ENCODE assay signal across 17 mouse cellular contexts in genomic region chr9:45458363-45458762, GRCm38 (mm10). TPM values are rescaled to one million over a fixed set of nuclear protein-coding genes. Genes with fewer than 3 reads are reported as not detected.
DNase-seq lines count a peak whose midpoint lies in the region; ATAC-seq and TF ChIP-seq lines count a peak whose summit lies in the region.
"Had no signal": no experiment of that assay in that cellular context is flagged by ENCODE, and none has a peak within 500 bp of the region (broad histone marks: within the 10 kb centered on the region; RNA-seq: fewer than 3 reads in every experiment).

No protein-coding gene starts in this region.

- H3K36me3 ChIP-seq in thymus, adult 2 months (ENCODE audit: control insufficient read depth, insufficient read depth, low read length) = no peaks in the 10 kb centered on the region
- H3K36me3 ChIP-seq: embryonic facial prominence, embryonic 13.5 days; heart, embryonic 15.5 days; midbrain, embryonic 10.5 days; stomach, embryonic 15.5 days had no signal

- DNase-seq in cerebellum, adult 11-12 months = peak; percentile 46
- peak; percentile 53 for DNase-seq in layer of hippocampus, adult 9-11 months
- no peak for DNase-seq in layer of hippocampus, adult 9-10 months (ENCODE audit: low spot score)
- DNase-seq in brain, adult 2 months (ENCODE audit: low read depth, low spot score) = peak; percentile 66
- peak; percentile 63 to 72 for DNase-seq in cerebellum, postnatal 10 days
- DNase-seq in thymus, adult 2 months = no peak
- DNase-seq in kidney, postnatal 14 days = no peak
- DNase-seq: gastrocnemius, adult 2 months; heart, adult 2 months; lung, embryonic 14.5 days; lung, postnatal 4 days; spleen, adult 18-20 months had no signal

- H3K27ac ChIP-seq in thymus, adult 2 months (ENCODE audit: control insufficient read depth, insufficient read depth, low read length) = no peak overlapping the region
- H3K27ac ChIP-seq: embryonic facial prominence, embryonic 13.5 days; gastrocnemius, adult 2 months; heart, adult 2 months; heart, embryonic 15.5 days; midbrain, embryonic 10.5 days; stomach, embryonic 15.5 days had no signal

- no peak for ATAC-seq in cerebellum, adult (ENCODE audit: insufficient number of reproducible peaks, low FRiP score, low TSS enrichment)

- no peaks in the 10 kb centered on the region for H3K27me3 ChIP-seq in thymus, adult 2 months (ENCODE audit: control insufficient read depth, insufficient read depth, low read length)
- H3K27me3 ChIP-seq: embryonic facial prominence, embryonic 13.5 days; stomach, embryonic 15.5 days had no signal

- no peak for TF ChIP-seq CTCF in thymus, adult 2 months (IDR thresholded peaks at IDR 0.05; ENCODE audit: borderline replicate concordance, control insufficient read depth, extremely low read depth, insufficient read depth, low read length, poor library complexity)

- H3K4me1 ChIP-seq in thymus, adult 2 months (replicated peaks; ENCODE audit: control insufficient read depth, insufficient read depth, low read length) = no peaks in the 10 kb centered on the region
- H3K4me1 ChIP-seq: heart, embryonic 15.5 days; stomach, embryonic 15.5 days had no signal

- no peak for TF ChIP-seq POLR2A in thymus, adult 2 months (IDR thresholded peaks at IDR 0.05; ENCODE audit: control insufficient read depth, extremely low read depth, insufficient read depth, low read length, poor library complexity)

- no peak overlapping the region for H3K4me3 ChIP-seq in thymus, adult 2 months (ENCODE audit: control insufficient read depth, insufficient read depth, low read length)
- H3K4me3 ChIP-seq: embryonic facial prominence, embryonic 13.5 days; gastrocnemius, adult 2 months; heart, adult 2 months; heart, embryonic 15.5 days; midbrain, embryonic 10.5 days; stomach, embryonic 15.5 days had no signal

- WGBS in thymus, adult 2 months = 91% methylated on average over 14 of the region's 14 CpGs

RNA-seq across cellular contexts. Expression of gene Dscaml1, which starts 31.9 kb away (rescaled TPM):
- 11.3 and 12.4 TPM in 2 replicates for polyA plus RNA-seq in thymus, adult 2 months (2012; rRNA removed)

RNA-seq across cellular contexts. Expression of gene Fxyd2, which starts 58.9 kb away (rescaled TPM):
- 220 and 236 TPM in 2 replicates for polyA plus RNA-seq in thymus, adult 2 months (2012; rRNA removed)

Comparison
In these comparisons a context has a peak if more than half of its experiments do, and no peak if none do; other contexts are left out.
1. DNase-seq: peak in cerebellum, adult 11-12 months (single experiment), layer of hippocampus, adult 9-11 months (single experiment), brain, adult 2 months (single experiment) and cerebellum, postnatal 10 days (2 of 2); none in layer of hippocampus, adult 9-10 months (single experiment), thymus, adult 2 months (single experiment) and kidney, postnatal 14 days (single experiment).